Mouse (Mus musculus): ENCODE measurements around the gene Slc30a7.

- TF ChIP-seq CTCF (IDR thresholded peaks at IDR 0.05; ENCODE audit: extremely low read depth, insufficient read depth, low read length) (no peak), POLR2A (IDR thresholded peaks at IDR 0.05; ENCODE audit: extremely low read depth, insufficient read depth, low read length) (no peak)
These were observed 82.6 kb downstream of the Slc30a7 start for GRCm38 (mm10) chr3:115924401-115925190.

Data from cortical plate, adult 2 months (tissue).